Mouse (Mus musculus): ENCODE measurements around the gene Lgals3.
"Not testable (repeated sequence)": the region's sequence is repeated elsewhere in the genome, so short reads cannot be mapped to it uniquely, and the experiment has no call there.

The Lgals3 gene

DNA sequence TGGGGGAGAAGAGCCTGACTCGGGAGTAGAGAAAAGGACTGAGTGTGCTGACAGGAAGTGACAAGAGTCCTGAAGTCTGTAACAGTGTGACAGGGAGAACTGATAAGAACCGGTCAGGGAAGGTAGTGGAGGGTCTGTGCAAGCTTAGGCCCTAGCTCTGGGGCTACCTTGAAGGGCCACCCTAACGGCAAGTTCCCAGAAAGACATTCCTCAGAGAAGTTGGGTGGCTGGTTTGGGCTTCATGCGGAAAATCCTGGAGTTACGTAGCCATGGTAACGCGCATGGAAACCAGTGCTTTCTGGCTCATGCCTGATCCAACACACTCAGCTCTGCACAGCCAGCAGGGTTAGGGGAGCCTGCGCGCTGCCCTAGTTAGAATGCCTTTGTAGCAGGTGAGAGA, at the start of gene Lgals3:
Lgals3 (plus strand) TSS at position 291 of the 400 bp plus-strand sequence.
- DNase-seq, result no peak

DNA sequence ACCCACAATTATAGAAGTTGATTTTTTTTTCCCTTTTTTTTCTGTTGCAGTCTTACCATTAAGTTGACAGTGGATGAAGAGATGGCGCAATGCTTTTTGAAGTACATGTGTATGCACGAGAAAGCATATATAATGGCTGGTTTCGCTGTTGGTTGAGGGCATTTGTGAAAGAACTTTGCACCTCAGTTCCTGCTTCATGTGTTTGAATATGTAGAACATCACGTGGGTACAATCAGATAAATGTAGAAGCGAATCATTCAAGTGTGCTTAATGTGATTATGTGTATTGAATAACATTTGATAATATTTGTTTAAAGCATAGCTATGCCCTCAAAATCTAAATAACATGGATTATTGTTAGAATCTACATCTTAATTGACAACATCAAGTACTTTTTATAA, 48.2 kb upstream of the Lgals3 start:
- DNase-seq, result no peak

DNA sequence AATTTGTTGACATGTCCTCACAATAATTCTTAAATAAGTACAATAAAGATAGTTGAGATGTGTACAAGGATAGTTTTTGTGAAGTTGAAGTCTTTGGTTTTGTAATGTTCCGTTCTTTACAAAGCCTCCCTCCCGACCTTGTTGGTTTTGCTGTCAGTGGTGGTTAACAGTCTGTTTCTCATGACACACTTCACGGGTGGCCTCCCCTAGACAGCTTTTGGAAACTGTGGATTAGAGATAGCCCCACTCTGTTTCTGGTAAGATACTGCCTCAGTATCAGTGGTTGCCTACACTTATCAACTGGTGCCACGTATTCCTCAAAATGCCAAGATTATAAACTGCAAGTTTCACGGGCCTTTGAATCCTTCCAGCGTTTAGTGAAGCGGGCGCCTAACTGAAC, 46.0 kb upstream of the Lgals3 start:
- not testable (repeated sequence) for DNase-seq

DNA sequence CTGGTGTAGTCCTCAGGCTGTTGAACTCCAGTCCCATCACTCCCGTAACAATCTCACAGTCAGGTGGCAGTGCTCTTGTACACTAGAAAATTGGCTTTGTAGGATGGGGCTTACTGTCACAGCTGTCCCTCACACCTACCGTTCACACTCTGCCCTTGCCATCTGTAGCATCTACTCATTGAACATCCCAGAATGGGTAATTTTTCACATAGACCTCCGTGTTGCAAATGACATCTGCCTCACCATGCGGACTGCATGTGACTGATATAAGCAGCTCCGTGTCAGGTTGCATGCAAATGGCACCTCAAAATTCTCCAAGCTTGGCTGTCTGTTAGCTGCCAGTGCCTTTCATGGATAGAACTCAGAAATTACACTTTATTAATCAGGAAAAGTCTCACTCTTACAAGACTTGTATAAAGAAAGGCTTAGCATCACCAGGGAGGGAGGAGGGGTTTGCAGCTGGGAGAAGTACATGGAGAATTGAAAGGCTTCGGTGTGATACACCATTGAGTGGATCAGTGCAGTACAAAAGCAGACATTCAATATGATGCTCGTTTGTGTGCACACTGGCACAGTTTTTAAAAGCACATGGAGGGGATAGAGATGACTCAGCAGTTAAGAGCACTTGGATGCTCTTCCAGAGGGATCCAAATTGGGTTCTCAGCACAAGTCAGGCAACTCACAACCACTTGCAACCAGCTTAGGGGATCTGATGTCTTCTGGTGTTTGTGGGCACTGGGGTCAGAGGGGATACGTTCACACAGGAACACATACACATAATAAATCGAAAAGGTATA, 41.4 kb upstream of the Lgals3 start:
- no peak for DNase-seq

GRCm38 (mm10) chr14:47327347-47327746, 40.2 kb upstream of the Lgals3 start:
- DNase-seq, result no peak

DNA sequence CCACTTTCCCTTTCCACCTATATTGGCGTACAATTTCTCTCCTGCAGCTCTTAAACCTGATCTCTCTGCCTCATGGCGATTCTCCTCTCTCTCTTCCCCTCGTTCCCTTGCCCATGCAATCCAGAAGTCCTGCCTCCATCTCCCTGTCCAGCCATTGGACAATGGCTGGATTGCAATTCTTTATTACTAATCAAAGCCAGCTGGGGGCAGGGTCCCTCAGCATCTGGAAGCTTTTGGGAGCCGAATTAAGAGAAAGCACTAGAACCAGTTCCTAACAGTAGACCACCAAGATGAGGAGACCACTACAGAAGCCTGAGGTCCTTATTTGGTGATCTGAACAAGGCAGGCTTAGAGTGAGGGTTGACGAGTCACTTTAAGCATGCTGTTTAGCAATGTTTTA, 35.6 kb upstream of the Lgals3 start:
- no peak for DNase-seq

DNA sequence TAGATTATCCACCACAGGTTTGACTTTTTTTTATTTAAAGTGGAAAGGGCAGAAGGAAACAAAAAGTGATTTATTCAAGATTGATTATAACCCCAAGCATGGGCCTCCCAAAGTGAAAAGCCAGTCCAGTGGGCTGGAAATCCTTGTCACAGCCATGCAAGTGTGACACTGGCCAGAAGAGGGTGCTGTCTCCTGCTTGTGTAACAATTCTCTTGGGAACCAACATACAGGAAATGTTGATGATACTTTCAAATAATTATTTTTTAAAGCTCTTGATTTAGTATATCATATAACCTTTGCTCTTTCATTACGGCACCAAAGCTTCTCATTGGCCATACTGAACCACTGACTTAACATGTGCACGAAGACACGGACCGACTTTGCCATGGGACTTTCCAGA, 32.7 kb upstream of the Lgals3 start:
- DNase-seq, result no peak

DNA sequence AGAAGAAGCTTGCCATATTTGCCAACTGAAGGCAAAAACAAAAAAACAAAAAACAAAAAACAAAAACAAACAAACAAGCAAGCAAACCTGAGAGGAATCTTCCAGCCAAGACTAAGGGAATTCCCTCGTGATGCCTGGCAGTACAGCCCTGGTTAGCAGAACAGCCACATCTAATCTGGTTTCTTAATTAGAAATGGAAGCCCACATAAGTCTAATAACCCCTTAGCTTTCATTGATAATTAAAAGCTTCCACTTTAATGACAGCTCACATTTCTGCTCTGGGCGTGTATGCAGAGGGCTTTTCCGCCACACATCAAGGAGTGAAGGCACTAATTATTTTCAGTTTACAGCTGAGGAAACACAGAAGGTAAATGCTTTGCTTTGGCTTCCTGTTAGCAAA, 32.3 kb upstream of the Lgals3 start:
- no peak for DNase-seq

DNA sequence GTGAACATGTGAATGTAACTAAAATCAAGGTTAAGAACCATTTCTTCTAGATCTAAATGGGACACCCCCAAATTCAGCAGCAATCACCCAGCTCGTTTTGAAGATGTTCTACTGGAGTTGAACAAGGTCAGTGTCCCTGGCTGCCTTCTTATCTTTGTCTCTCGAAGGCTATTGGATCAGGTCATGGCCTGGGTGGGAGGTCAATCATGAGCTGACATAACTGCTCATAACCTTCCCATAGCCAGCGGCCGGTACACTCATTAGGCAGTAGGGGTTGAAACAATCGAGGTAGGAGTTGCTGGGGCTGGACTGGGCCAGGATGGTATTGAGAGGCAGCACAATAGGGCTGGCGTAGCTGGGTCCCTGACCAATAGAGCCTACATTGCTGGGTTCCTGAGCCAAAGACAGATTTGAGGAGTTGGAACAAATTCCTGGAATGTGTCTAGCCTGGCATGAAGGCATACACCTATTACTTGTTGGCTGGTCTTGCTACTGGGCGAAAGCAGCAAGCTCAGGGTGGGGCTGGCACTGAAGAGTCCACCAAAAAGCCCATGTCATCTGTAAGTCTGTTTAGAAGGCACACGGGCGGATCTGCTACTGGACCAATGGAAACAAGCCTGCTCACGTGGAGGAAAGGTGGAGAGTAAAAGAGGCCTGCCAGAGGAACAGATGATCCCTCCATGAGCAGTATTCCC, 27.2 kb upstream of the Lgals3 start:
- DNase-seq, result no peak

DNA sequence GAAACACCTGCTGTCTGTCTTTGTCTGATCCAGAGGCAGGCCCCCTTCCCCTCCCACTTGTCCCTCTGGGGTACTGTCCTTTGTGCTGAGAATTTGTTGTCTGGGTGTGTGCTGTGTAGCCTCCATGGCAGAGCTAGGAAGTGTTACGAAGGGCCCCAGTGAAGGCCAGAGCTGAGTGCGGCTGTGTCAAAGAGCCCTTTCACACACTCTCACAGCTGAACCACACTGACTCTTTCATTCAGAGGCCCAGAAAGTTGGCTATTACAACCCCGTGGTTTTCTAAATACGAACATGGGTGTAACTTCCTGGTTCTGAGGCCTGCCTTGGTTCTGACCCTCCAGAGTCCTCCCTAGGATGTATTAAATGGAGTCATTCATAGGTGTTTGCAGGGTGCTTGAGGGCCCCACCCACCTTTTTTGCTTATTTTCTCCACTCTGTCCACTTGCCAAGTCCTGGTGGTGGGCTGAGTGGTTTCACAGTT, 25.7 kb upstream of the Lgals3 start:
- no peak for DNase-seq

DNA sequence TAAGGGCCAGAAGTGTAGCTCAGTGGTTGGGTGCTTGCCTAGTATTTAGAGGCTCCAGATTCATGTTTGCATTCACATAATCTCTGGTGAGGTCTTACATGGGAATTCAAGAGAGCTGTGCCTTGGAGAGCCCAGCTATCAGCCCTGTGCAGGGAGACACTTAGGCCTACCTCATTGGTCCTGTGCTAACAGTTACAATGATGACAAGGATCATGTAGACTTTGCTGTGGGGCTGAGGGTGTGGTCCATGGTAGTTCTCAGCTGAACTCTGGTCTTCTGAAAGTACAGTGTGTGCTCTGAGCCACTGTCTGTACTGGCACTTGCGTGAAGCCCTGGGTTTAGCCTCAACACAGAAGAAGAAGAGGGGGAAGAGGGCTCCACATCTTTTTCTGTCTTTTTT, 20.8 kb upstream of the Lgals3 start:
- DNase-seq, result no peak

- DNase-seq, result no peak
Observed at GRCm38 (mm10) chr14:47350974-47351373, 16.6 kb upstream of the Lgals3 start.

DNA sequence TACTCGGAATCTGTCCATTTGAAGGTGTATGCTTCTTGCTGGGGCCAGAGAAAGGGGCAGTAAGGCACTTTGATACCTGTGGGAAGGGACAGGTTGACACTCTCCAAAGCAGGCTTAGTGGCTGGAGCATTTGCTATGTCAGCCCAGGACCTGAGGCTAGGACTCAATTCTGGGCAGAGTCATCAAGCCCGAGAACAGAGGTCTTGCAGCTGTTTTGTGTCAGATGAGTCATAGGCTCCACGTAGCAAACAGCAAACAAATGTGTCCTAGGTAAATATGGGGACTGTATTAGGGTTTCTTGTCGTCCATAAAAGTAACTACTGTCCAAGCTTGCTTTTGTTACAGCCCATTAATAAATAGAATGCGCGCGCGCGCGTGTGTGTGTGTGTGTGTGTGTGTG, 15.3 kb upstream of the Lgals3 start:
- no peak for DNase-seq

DNA sequence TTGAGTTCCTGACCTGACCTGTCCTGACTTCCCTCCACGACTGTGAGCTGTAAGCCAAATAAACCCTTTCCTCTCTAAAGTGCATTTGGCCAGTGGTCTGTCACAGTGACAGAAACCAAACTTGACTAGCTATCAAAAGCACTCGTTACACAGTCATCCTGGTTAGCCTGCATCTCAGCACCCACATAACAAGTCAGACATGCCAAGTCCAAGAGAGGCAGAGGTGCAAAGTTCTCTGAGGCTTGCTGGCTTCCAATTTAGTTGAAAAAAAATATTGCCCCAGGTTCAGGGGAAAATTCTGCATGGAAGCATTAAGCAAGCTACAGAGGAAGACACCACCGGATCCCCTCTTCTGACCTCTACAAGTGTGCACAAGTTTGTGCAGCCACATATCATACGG, 14.3 kb upstream of the Lgals3 start:
- DNase-seq, result no peak

GRCm38 (mm10) chr14:47354111-47354577, 13.4 kb upstream of the Lgals3 start:
- no peak for DNase-seq

- DNase-seq, result no peak
Observed at GRCm38 (mm10) chr14:47354948-47355347, 12.6 kb upstream of the Lgals3 start.

DNA sequence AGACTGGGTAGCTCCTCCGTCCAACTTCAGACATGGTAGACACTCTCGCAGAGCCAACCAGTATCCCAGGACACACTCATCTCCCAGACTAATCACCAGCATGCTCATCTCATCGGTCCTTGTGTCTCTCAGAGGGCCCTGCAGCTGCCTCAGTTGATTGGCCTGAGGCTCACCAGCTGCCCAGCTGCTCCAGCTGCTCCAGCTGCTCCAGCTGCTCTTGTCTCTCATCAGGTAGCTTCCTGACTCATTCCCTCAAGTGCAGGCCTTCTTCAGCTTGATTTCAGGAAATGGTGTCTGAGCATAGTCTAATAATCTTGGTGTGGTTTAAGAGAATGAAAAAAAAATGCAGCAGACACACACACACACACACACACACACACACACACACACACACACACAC, 10.9 kb upstream of the Lgals3 start:
- no peak for DNase-seq

DNA sequence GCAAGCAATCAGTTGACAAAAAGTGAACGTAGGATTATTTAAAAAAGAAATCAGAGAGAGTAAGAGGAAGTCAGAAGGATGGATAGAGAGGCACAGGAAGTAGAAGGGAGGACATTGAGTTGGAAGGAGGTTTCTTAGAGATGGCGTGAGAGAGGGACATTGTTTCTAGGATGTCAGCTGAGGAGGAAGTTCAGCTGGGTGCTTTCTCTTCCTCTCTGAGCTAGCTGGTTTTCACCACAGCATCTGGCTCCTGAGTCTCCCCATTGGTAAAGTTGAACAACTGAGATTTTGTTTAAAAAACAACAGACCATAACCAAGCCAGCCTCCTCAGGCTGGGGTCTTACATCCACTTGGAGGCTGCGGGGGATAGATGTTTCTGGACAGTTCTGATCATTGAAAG, 7.9 kb upstream of the Lgals3 start:
- DNase-seq, result no peak

DNA sequence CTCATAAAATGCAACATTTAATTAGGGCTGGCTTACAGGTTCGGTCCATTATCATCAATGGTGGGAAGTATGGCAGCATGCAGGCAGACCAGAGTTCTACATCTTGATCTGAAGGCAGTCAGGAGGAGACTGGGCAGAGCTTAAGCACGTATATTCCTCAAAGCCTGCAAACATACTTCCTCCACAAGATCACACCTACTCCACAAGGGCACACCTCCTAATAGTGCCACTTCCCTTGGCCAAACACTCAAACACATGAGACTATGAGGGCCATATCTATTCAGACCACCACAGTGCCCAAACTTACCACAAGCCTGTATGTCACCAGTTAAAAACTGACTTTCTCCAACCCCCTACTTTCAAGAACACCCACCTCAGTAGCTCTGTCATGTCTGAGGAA, 6.1 kb upstream of the Lgals3 start:
- DNase-seq, result no peak

DNA sequence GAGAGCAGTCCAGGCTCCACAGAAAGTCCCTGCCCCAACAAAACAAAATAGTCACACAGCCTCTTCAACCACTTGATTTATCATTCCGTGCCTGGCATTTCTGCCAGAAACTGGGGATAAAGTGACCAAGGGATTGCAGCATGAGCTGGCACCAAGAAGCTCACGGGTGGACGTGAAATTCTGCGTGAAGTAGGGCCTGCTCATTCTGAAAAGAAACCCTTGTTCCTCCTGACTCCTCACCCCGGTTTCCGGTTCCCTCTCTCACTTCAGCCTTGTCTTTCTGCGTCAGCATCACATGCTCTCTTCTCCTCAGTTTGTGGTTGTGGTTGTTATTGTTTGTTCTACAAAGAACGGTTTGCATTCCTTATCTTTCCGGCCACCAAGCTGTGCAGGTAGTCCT, 5.7 kb upstream of the Lgals3 start:
- no peak for DNase-seq

DNA sequence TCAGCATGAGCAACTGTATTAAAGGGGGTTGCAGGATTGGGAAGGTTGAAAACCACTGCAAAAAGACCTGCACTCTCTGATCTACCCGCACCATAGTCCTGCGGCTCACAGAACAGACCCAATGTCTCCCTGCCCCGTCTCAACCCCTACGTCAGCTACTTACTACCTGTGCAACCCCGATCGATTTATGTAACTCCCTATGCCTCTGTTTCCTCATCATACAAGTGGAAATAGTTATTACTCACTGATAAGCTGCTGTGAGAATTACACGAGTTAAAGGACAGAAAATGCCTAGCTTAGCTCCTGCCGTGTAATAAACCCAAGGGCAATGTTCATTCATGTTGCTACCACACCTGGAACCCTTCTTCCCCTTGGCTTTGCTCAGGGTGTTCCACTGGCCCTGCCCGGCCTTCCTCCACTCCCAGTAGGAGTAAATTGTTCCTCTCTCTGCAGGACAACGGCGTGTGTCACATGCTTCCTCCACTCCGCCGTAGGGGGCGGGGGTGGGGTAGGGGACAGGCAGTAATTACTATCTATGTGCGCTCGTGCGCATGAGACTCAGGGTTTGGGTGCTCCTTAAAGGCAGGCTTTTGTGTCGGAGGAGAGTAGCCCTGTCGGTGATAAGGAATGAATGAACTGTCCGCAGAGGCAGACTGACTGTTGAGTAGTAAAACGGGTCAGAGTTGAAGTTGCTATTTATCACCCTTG, 2.7 kb upstream of the Lgals3 start:
- no peak for DNase-seq

DNA sequence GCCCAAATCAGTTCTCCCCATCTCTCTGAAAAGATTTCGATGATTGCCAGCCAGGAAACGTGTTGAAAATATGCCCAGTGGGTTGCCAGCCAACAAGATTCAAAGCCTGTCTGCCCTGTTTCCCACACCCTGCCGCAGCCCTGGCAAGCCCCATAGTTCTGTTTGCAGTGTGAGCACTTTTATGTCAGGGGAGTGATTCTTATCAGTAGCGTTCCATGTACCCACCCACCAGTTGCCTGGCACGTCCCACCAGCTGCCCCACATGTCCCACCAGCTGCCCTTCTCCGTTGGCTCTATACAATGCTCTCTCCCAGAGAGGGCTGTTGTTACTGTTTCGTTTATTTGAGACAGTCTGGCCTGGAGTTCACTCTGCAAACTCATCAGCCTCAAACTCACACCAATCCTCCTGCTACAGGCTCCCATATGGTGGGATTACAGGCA, 650 bp upstream of the Lgals3 start:
- peak; percentile 22 for DNase-seq

GRCm38 (mm10) chr14:47369741-47370140, 2.2 kb downstream of the Lgals3 start:
- DNase-seq, result no peak

DNA sequence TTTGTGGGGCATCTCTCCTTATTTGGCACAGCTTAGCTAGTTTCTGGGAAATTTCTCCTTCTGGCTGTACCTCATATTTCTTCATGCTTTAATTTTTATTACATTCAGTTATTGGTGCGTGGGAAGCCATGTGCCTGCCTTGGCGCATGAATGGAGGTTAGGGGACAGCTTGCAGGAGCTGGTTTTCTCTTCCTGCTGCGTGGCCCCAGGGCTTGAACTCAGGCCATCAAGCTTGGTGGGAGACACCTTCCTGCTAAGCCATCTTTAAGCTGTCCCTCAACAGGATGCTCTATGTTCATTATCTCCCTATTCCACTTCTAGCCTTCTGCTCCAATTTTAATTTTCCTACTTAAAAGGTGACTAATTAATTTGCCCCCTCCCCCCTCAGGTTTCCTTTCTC, 3.2 kb downstream of the Lgals3 start:
- no peak for DNase-seq
